Mouse (Mus musculus) stomach, postnatal 0 days (tissue): ENCODE measurements at regions not wholly inside any gene's neighbourhood (a gene's known extent, or its start where the extent isn't known, plus 50 kb on each side); places are given as distances from the start of the nearest gene placed in this dataset.

ENCODE experiments used
- CTCF ChIP-seq: IDR thresholded peaks from 2 replicates; pipeline ENCODE4 v1.5.1; 2016; ENCODE audit warnings: antibody characterized with exemption, low read depth, mild to moderate bottlenecking, moderate library complexity
- EP300 ChIP-seq: optimal IDR thresholded peaks from 2 replicates; pipeline ENCODE3; 2016; ENCODE audit warnings: antibody characterized with exemption

DNA sequence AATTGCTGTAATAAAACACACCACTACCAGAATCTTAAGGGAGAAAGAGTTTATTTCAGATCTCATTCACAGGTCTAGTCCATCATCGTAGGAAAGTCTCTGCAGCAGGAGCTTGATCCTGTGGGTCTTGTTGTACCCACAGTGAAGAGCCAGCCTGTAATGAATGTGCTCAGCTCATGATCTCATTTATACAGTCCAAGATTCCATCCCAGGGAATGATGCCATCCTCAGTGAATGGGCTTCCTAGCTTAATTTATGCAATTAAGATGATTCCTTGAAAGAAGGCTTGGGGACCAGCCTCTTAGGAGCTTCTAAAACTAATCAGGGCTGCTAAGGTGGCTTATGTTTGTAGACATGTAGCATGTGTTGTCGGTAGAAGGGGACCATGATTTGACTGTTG, 89.3 kb upstream of the Prmt6 start:
- TF ChIP-seq CTCF = no peak
- TF ChIP-seq EP300 = no peak
